Mouse (Mus musculus): Measurements from ENCODE around the gene Trip6. TPM values are rescaled to one million over a fixed set of nuclear protein-coding genes. Genes with fewer than 3 reads are reported as not detected.

Trip6 gene
- polyA plus RNA-seq, 1 experiment from 2014 or later: 36.7 TPM

Small RNA genes lying within 50 kb of the gene (microRNA-seq; reads per million reads assigned to microRNA genes)
- gene Mir7036 (ENCODE audit: borderline number of aligned reads) (1.0 reads per million, percentile 13 among the genes with 10 or more reads in this experiment), gene Mir8116 (ENCODE audit: borderline number of aligned reads) (0.41 reads per million)

Other genes starting within 250 kb of the Trip6 start
- gene Serpine1, start 242.1 kb downstream of the Trip6 start, polyA plus RNA-seq (2014; fragmentation: Nextera tagmentation; extraction: Ambion mirVana): 0.52 and 0.97 TPM in 2 replicates
- gene Trim56, start 198.2 kb downstream of the Trip6 start, polyA plus RNA-seq (2014; fragmentation: Nextera tagmentation; extraction: Ambion mirVana): 5.8 and 9.4 TPM in 2 replicates
- not detected in 2 replicates for gene Muc3, start 165.1 kb downstream of the Trip6 start, polyA plus RNA-seq (2014; fragmentation: Nextera tagmentation; extraction: Ambion mirVana)
- gene Muc3a, start 102.0 kb downstream of the Trip6 start, polyA plus RNA-seq (2014; fragmentation: Nextera tagmentation; extraction: Ambion mirVana): 0.27 and 0.45 TPM in 2 replicates
- gene Ache, start 26.9 kb downstream of the Trip6 start, polyA plus RNA-seq (2014; fragmentation: Nextera tagmentation; extraction: Ambion mirVana): 20.3 and 22.2 TPM in 2 replicates
- 9.1 and 10.3 TPM in 2 replicates for gene Ufsp1, start 19.8 kb downstream of the Trip6 start, polyA plus RNA-seq (2014; fragmentation: Nextera tagmentation; extraction: Ambion mirVana)
- 92.0 and 96.9 TPM in 2 replicates for gene Srrt, start 6.7 kb downstream of the Trip6 start, polyA plus RNA-seq (2014; fragmentation: Nextera tagmentation; extraction: Ambion mirVana)
- gene Slc12a9, start 19.2 kb upstream of the Trip6 start, polyA plus RNA-seq (2014; fragmentation: Nextera tagmentation; extraction: Ambion mirVana): 5.1 and 5.6 TPM in 2 replicates
- 27.3 and 35.6 TPM in 2 replicates for gene Ephb4, start 35.7 kb upstream of the Trip6 start, polyA plus RNA-seq (2014; fragmentation: Nextera tagmentation; extraction: Ambion mirVana)
- 0.03 and 0.11 TPM in 2 replicates for gene Zan, start 162.7 kb upstream of the Trip6 start, polyA plus RNA-seq (2014; fragmentation: Nextera tagmentation; extraction: Ambion mirVana)
- 46.5 and 50.0 TPM in 2 replicates for gene Pop7, start 188.1 kb upstream of the Trip6 start, polyA plus RNA-seq (2014; fragmentation: Nextera tagmentation; extraction: Ambion mirVana)
- gene Gigyf1, start 204.1 kb upstream of the Trip6 start, polyA plus RNA-seq (2014; fragmentation: Nextera tagmentation; extraction: Ambion mirVana): 6.8 and 9.5 TPM in 2 replicates
- gene Epo, start 218.8 kb upstream of the Trip6 start, polyA plus RNA-seq (2014; fragmentation: Nextera tagmentation; extraction: Ambion mirVana): not detected in 2 replicates
- 307 and 318 TPM in 2 replicates for gene Gnb2, start 219.1 kb upstream of the Trip6 start, polyA plus RNA-seq (2014; fragmentation: Nextera tagmentation; extraction: Ambion mirVana)
- 0.65 and 1.0 TPM in 2 replicates for gene Actl6b, start 239.1 kb upstream of the Trip6 start, polyA plus RNA-seq (2014; fragmentation: Nextera tagmentation; extraction: Ambion mirVana)